Mouse (Mus musculus) midbrain, embryonic 11.5 days (tissue): ENCODE data around the gene Clpb. TPM values are rescaled to one million over a fixed set of nuclear protein-coding genes. Genes with fewer than 3 reads are reported as not detected.
A peak's percentile ranks its signal among the peaks of the same experiment; 100 is the strongest.

ENCODE experiments used
- ATAC-seq: fragments of 200-750 bp; cut with Nextera tagmentation; 2 replicates; pipeline ENCODE4 v1.8.0; 2017; ENCODE audit warnings: moderate TSS enrichment, moderate library complexity; ENCODE audit not compliant: low FRiP score
- DNase-seq: peaks from one replicate; pipeline ENCODE4 v3.0.0; 2015; ENCODE audit warnings: low spot score; ENCODE audit errors: missing footprints
- H3K27ac ChIP-seq: fragments of 300-500 bp; sonication (generic); 2 replicates; pipeline ENCODE4 v1.5.1; 2014; ENCODE audit warnings: low read depth, low read length
- H3K27me3 ChIP-seq: fragments of 300-500 bp; sonication (generic); 2 replicates; pipeline ENCODE4 v1.6.1; 2014; ENCODE audit warnings: mild to moderate bottlenecking, low read length, moderate library complexity, mixed read lengths; ENCODE audit not compliant: control insufficient read depth, insufficient read depth
- H3K36me3 ChIP-seq: fragments of 300-500 bp; sonication (generic); 2 replicates; pipeline ENCODE4 v1.6.1; 2014; ENCODE audit warnings: mild to moderate bottlenecking, low read length, moderate library complexity, mixed read lengths; ENCODE audit not compliant: control insufficient read depth, insufficient read depth
- H3K4me1 ChIP-seq: fragments of 300-500 bp; sonication (generic); 2 replicates; pipeline ENCODE4 v1.6.1; 2014; ENCODE audit warnings: low read length; ENCODE audit not compliant: control insufficient read depth, insufficient read depth
- H3K4me2 ChIP-seq: fragments of 300-500 bp; sonication (generic); 2 replicates; pipeline ENCODE4 v1.6.1; 2014; ENCODE audit warnings: mild to moderate bottlenecking, moderate library complexity
- H3K4me3 ChIP-seq: fragments of 300-500 bp; sonication (generic); 2 replicates; pipeline ENCODE4 v1.5.1; 2014; ENCODE audit warnings: low read depth, low read length
- H3K9ac ChIP-seq: fragments of 300-500 bp; sonication (generic); 2 replicates; pipeline ENCODE4 v1.6.1; 2014; ENCODE audit warnings: low read length
- H3K9me3 ChIP-seq: fragments of 300-500 bp; sonication (generic); 2 replicates; pipeline ENCODE4 v1.6.1; 2016; ENCODE audit warnings: low read length; ENCODE audit not compliant: control insufficient read depth
- WGBS: fragments of 180-500 bp; shearing (Covaris S2); extraction: QIAGEN DNeasy Blood & Tissue Kit; methylation state at CpG from one replicate; pipeline ENCODE4 v1.1.7; 2014; 5-methylcytosine and 5-hydroxymethylcytosine counted together
- polyA plus RNA-seq: library from polyadenylated mRNA; unstranded; fragments of >200 nt; fragmentation: Nextera tagmentation; extraction: Ambion mirVana; gene quantifications from 2 replicates; pipeline ENCODE4 v1.2.1, GENCODE M21; 2014

Gene Clpb
- polyA plus RNA-seq, 1 experiment from 2014 or later, result 38.8 TPM

GRCm38 (mm10) chr7:101700296-101700695 lies 36.9 kb downstream of the Clpb start:
- Histone ChIP-seq H3K9me3 (no peaks in the 10 kb centered on the region), H3K27me3 (no peaks in the 10 kb centered on the region), H3K36me3 (no peaks in the 10 kb centered on the region), H3K4me3 (no peak overlapping the region), H3K27ac (no peak overlapping the region), H3K9ac (no peak overlapping the region), H3K4me1 (no peaks in the 10 kb centered on the region), H3K4me2 (no peak overlapping the region)
- ATAC-seq, result no peak
- 61% methylated on average over 3 of the region's 3 CpGs for WGBS
- no peak for DNase-seq

GRCm38 (mm10) chr7:101702706-101703105 lies 39.3 kb downstream of the Clpb start:
- 82% methylated on average over 5 of the region's 5 CpGs for WGBS
- no peaks in the 10 kb centered on the region for H3K4me1 ChIP-seq
- no peak overlapping the region for H3K4me3 ChIP-seq
- no peak overlapping the region for H3K9ac ChIP-seq
- no peaks in the 10 kb centered on the region for H3K9me3 ChIP-seq
- ATAC-seq, result no peak
- DNase-seq, result no peak
- H3K27me3 ChIP-seq, result no peaks in the 10 kb centered on the region
- H3K27ac ChIP-seq, result no peak overlapping the region
- no peak overlapping the region for H3K4me2 ChIP-seq
- no peaks in the 10 kb centered on the region for H3K36me3 ChIP-seq

GRCm38 (mm10) chr7:101709586-101709985 lies 46.2 kb downstream of the Clpb start:
- Histone ChIP-seq H3K27me3 (no peaks in the 10 kb centered on the region), H3K9ac (no peak overlapping the region), H3K4me3 (no peak overlapping the region), H3K9me3 (no peaks in the 10 kb centered on the region), H3K27ac (no peak overlapping the region), H3K4me1 (no peaks in the 10 kb centered on the region), H3K36me3 (no peaks in the 10 kb centered on the region), H3K4me2 (no peak overlapping the region)
- DNase-seq (no peak), ATAC-seq (no peak)
- 91% methylated on average over 3 of the region's 3 CpGs for WGBS

- ATAC-seq (no peak), DNase-seq (no peak)
- Histone ChIP-seq H3K4me2 (no peak overlapping the region), H3K27ac (no peak overlapping the region), H3K27me3 (no peaks in the 10 kb centered on the region), H3K4me1 (no peaks in the 10 kb centered on the region), H3K9ac (no peak overlapping the region), H3K36me3 (no peaks in the 10 kb centered on the region), H3K4me3 (no peak overlapping the region), H3K9me3 (no peaks in the 10 kb centered on the region)
- 96% methylated on average over 5 of the region's 5 CpGs for WGBS
These were observed 46.8 kb downstream of the Clpb start for GRCm38 (mm10) chr7:101710236-101710635.

DNA sequence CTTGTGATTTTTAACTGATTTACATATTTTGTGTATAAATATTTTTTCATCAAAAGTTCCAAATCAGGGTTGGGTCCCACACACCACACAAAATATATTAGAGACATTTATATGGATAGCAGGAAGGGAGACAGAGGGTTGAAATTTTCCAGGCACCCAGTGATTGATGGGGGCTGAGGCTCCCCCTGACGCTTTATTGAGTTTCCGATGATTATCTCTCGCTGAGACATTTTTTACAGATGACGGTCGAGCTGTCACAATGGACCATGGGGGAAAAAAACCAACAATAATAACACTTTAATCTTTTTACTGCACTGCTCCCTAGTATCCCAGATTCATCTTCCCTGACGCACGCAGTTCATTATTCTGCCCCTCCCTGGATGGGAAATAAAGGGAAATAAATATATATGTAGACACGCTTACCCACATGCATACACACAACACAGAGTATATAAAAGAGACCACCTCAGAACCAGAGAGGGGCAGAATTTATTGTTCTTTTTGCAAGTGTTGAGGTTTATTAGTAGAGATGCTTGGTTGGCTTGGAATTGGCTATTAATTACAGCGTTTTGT lies 50.5 kb downstream of the Clpb start:
- DNase-seq (no peak), ATAC-seq (no peak)
- Histone ChIP-seq H3K9me3 (no peaks in the 10 kb centered on the region), H3K9ac (no peak overlapping the region), H3K27ac (no peak overlapping the region), H3K36me3 (no peaks in the 10 kb centered on the region), H3K4me3 (no peak overlapping the region), H3K27me3 (no peaks in the 10 kb centered on the region), H3K4me1 (no peaks in the 10 kb centered on the region), H3K4me2 (no peak overlapping the region)
- WGBS, result 93% methylated on average over 9 of the region's 9 CpGs

GRCm38 (mm10) chr7:101715041-101715551 lies 51.7 kb downstream of the Clpb start:
- H3K4me1 ChIP-seq, result no peaks in the 10 kb centered on the region
- H3K4me2 ChIP-seq, result no peak overlapping the region
- no peak overlapping the region for H3K9ac ChIP-seq
- no peaks in the 10 kb centered on the region for H3K36me3 ChIP-seq
- DNase-seq, result no peak
- no peaks in the 10 kb centered on the region for H3K9me3 ChIP-seq
- H3K4me3 ChIP-seq, result no peak overlapping the region
- 88% methylated on average over 5 of the region's 5 CpGs for WGBS
- no peak for ATAC-seq
- H3K27me3 ChIP-seq, result no peaks in the 10 kb centered on the region
- no peak overlapping the region for H3K27ac ChIP-seq

DNA sequence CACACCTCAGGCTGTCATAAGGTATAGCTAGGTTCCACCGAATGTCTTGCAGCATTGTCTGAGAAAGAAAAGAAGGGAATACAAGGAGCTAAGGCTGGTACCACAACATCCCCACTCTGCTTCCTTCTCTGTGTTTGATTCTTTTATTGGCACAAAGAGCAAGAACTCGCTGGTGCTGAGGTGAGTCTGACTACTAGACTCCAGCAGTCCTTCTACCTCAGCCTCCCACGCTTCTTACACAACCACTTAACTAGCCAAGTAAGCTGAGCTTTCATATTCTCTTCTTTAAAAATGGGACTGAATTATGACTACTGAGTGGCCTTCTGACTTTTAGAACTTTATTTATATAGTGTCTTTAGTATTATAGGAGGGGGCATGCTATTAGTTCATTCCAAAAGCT lies 56.9 kb downstream of the Clpb start:
- H3K4me1 ChIP-seq, result no peaks in the 10 kb centered on the region
- H3K27me3 ChIP-seq, result no peaks in the 10 kb centered on the region
- ATAC-seq (no peak), DNase-seq (no peak)
- no peaks in the 10 kb centered on the region for H3K36me3 ChIP-seq
- no peaks in the 10 kb centered on the region for H3K9me3 ChIP-seq
- H3K4me3 ChIP-seq, result no peak overlapping the region
- H3K4me2 ChIP-seq, result no peak overlapping the region
- H3K9ac ChIP-seq, result no peak overlapping the region
- WGBS, result 84% methylated on average over 3 of the region's 3 CpGs
- H3K27ac ChIP-seq, result no peak overlapping the region

DNA sequence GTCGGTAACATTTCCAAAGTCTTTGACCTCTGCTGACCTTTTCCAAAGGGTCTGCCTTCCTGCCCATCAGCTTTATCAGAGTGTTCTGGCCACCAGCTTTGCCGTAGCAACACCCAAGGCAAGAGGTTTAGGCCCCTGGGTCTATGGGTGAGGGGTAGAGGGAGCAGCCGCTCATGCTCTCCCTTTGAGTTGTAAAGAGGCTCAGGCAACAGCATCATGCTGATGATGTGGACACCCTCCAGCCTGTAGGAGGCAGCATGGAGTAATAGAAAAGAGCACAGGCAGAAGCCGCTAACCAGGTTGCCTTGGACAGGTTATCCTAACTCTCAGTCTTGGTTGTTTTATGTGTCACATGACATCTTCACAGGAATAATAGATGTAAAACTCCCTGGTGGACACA lies 61.6 kb downstream of the Clpb start:
- Histone ChIP-seq H3K4me2 (no peak overlapping the region), H3K9ac (no peak overlapping the region), H3K4me1 (peaks cover 6% of the 10 kb centered on the region; the same call in 1 of the 2 replicates), H3K27me3 (no peaks in the 10 kb centered on the region), H3K27ac (no peak overlapping the region), H3K36me3 (no peaks in the 10 kb centered on the region), H3K9me3 (no peaks in the 10 kb centered on the region), H3K4me3 (no peak overlapping the region)
- WGBS, result 20% methylated on average over 4 of the region's 4 CpGs
- ATAC-seq (0 out of 2 replicates have a peak, but pooled peaks have one; percentile 33), DNase-seq (no peak)

GRCm38 (mm10) chr7:101726980-101727379 lies 63.5 kb downstream of the Clpb start:
- Histone ChIP-seq H3K4me1 (peaks cover 6% of the 10 kb centered on the region; the same call in 1 of the 2 replicates), H3K9ac (no peak overlapping the region), H3K4me3 (no peak overlapping the region), H3K27ac (no peak overlapping the region), H3K27me3 (no peaks in the 10 kb centered on the region), H3K36me3 (no peaks in the 10 kb centered on the region), H3K4me2 (no peak overlapping the region), H3K9me3 (no peaks in the 10 kb centered on the region)
- DNase-seq, result no peak
- no peak for ATAC-seq
- 12% methylated on average over 2 of the region's 2 CpGs for WGBS
